Mouse (Mus musculus) ES-E14 (cell line): ENCODE measurements around the gene 4930404N11Rik. TPM values are rescaled to one million over a fixed set of nuclear protein-coding genes. Genes with fewer than 3 reads are reported as not detected.

Experiments
- DNase-seq: peaks from one replicate; pipeline ENCODE4 v3.0.0-alpha.2; 2013; ENCODE audit warnings: low read depth, low spot score
- H3K27ac ChIP-seq: 2 replicates; pipeline ENCODE4 v1.5.1; 2012; ENCODE audit warnings: low read depth, mild to moderate bottlenecking, low read length, moderate library complexity, mixed read lengths; ENCODE audit not compliant: poor library complexity, insufficient read depth, severe bottlenecking
- H3K36me3 ChIP-seq: 2 replicates; pipeline ENCODE4 v1.6.1; 2012; ENCODE audit warnings: mild to moderate bottlenecking, low read length, moderate library complexity, mixed read lengths; ENCODE audit not compliant: control insufficient read depth, poor library complexity, insufficient read depth, severe bottlenecking
- H3K4me1 ChIP-seq, 2 experiments: fragments of 150-350 bp in 1 of 2; sonication (generic) in 1 of 2; 2 replicates each; pipeline ENCODE4 v1.6.1; 2012; ENCODE audit warnings: low read length in 2 of 2, mild to moderate bottlenecking in 1 of 2, mixed read lengths in 1 of 2; ENCODE audit not compliant: control insufficient read depth in 2 of 2, insufficient read depth in 2 of 2, poor library complexity in 1 of 2
- H3K4me3 ChIP-seq, 2 experiments: fragments of 150-350 bp in 1 of 2; sonication (generic) in 1 of 2; 2 replicates each; pipeline ENCODE4 v1.5.1; 2012; ENCODE audit warnings: low read length in 2 of 2, low read depth in 1 of 2, mild to moderate bottlenecking in 1 of 2, mixed read lengths in 1 of 2; ENCODE audit not compliant: insufficient read depth in 1 of 2, poor library complexity in 1 of 2, severe bottlenecking in 1 of 2
- H3K9ac ChIP-seq: 2 replicates; pipeline ENCODE4 v1.6.1; 2012; ENCODE audit warnings: low read depth, mild to moderate bottlenecking, low read length, mixed read lengths; ENCODE audit not compliant: poor library complexity, insufficient read depth, severe bottlenecking
- H3K9me3 ChIP-seq: fragments of 150-350 bp; sonication (generic); 2 replicates; pipeline ENCODE4 v1.6.1; 2012; ENCODE audit warnings: low read depth, mild to moderate bottlenecking, low read length; ENCODE audit not compliant: control insufficient read depth, insufficient read depth
- CHD2 ChIP-seq: IDR thresholded peaks from 2 replicates; pipeline ENCODE4 v1.6.1; 2014; ENCODE audit warnings: mild to moderate bottlenecking, low read depth, low read length, inconsistent platforms
- HCFC1 ChIP-seq: IDR thresholded peaks from 2 replicates; pipeline ENCODE4 v1.6.1; 2012; ENCODE audit warnings: low read length, inconsistent platforms, borderline replicate concordance; ENCODE audit not compliant: insufficient read depth
- MAFK ChIP-seq: IDR thresholded peaks from 2 replicates; pipeline ENCODE4 v1.6.1; 2014; ENCODE audit warnings: mild to moderate bottlenecking, low read depth, low read length, inconsistent platforms; ENCODE audit not compliant: insufficient read depth
- ZC3H11A ChIP-seq: IDR thresholded peaks from 2 replicates; pipeline ENCODE4 v1.6.1; 2012; ENCODE audit warnings: low read depth, mild to moderate bottlenecking, inconsistent platforms, low read length, borderline replicate concordance
- ZNF384 ChIP-seq: IDR thresholded peaks from 2 replicates; pipeline ENCODE4 v1.6.1; 2012; ENCODE audit warnings: low read depth, low read length, inconsistent platforms
- in situ Hi-C, 2 experiments: fragments of 600-800 bp; cut with MboI; formaldehyde crosslinking; loops; one replicate each; pipeline ENCODE4 v1.15.1; 2025; ENCODE audit warnings: low sequenced_read_pairs in 2 of 2, inconsistent platforms in 1 of 2; ENCODE audit not compliant: unreplicated experiment in 2 of 2
- total RNA-seq: library from RNA; depleted of rRNA; stranded (reverse); fragments of 300-350 nt; gene quantifications from 2 replicates; pipeline ENCODE4 v1.2.3, GENCODE M21; 2012; rRNA removed

The 4930404N11Rik gene
- total RNA-seq, 1 experiment = 9.4 TPM

- no peak for DNase-seq
- H3K9me3 ChIP-seq = no peaks in the 10 kb centered on the region
- H3K4me3 ChIP-seq = no peak overlapping the region
- peaks cover 0 to 11% of the 10 kb centered on the region in 2 experiments; a peak in 2 of 4 replicates for H3K4me1 ChIP-seq
- H3K27ac ChIP-seq = no peak overlapping the region
- TF ChIP-seq HCFC1 (no peak), CHD2 (no peak), ZNF384 (no peak), ZC3H11A (no peak), MAFK (no peak)
- in situ Hi-C loops = no loop called here
- no peak overlapping the region for H3K9ac ChIP-seq
- peaks cover 46% of the 10 kb centered on the region for H3K36me3 ChIP-seq
These were observed 51.4 kb downstream of the 4930404N11Rik start for GRCm38 (mm10) chr10:81314201-81314600.

- peaks cover 0 to 12% of the 10 kb centered on the region in 2 experiments; a peak in 2 of 4 replicates for H3K4me1 ChIP-seq
- no peak for DNase-seq
- in situ Hi-C loops = no loop called here
- H3K9ac ChIP-seq = no peak overlapping the region
- peaks cover 50% of the 10 kb centered on the region for H3K36me3 ChIP-seq
- H3K9me3 ChIP-seq = no peaks in the 10 kb centered on the region
- H3K4me3 ChIP-seq = no peak overlapping the region
- no peak for TF ChIP-seq CHD2
- no peak overlapping the region for H3K27ac ChIP-seq
These were observed 52.0 kb downstream of the 4930404N11Rik start for GRCm38 (mm10) chr10:81313581-81313980.

Other genes starting within 250 kb of the 4930404N11Rik start
- gene Zbtb7a, start 230.6 kb downstream of the 4930404N11Rik start, total RNA-seq = 15.7 and 30.1 TPM in 2 replicates
- 37.8 and 50.7 TPM in 2 replicates for gene Pias4, start 197.9 kb downstream of the 4930404N11Rik start, total RNA-seq
- 2,093 and 2,486 TPM in 2 replicates for gene Eef2, start 189.2 kb downstream of the 4930404N11Rik start, total RNA-seq
- 65.1 and 66.4 TPM in 2 replicates for gene Dapk3, start 182.8 kb downstream of the 4930404N11Rik start, total RNA-seq
- gene 4930442H23Rik, start 182.0 kb downstream of the 4930404N11Rik start, total RNA-seq = 0.54 and 0.79 TPM in 2 replicates
- not detected in 2 replicates for gene Nmrk2, start 163.8 kb downstream of the 4930404N11Rik start, total RNA-seq
- 4.1 and 5.5 TPM in 2 replicates for gene Atcay, start 135.0 kb downstream of the 4930404N11Rik start, total RNA-seq
- gene Zfr2, start 132.7 kb downstream of the 4930404N11Rik start, total RNA-seq = 0.67 and 4.7 TPM in 2 replicates
- gene Matk, start 112.9 kb downstream of the 4930404N11Rik start, total RNA-seq = 0.85 and 5.0 TPM in 2 replicates
- 114 and 138 TPM in 2 replicates for gene Mrpl54, start 98.9 kb downstream of the 4930404N11Rik start, total RNA-seq
- 72.3 and 90.2 TPM in 2 replicates for gene Apba3, start 98.9 kb downstream of the 4930404N11Rik start, total RNA-seq
- 5.2 and 15.2 TPM in 2 replicates for gene Tjp3, start 74.2 kb downstream of the 4930404N11Rik start, total RNA-seq
- 27.3 and 34.6 TPM in 2 replicates for gene Pip5k1c, start 72.9 kb downstream of the 4930404N11Rik start, total RNA-seq
- gene Cactin, start 44.7 kb downstream of the 4930404N11Rik start, total RNA-seq = 53.1 and 54.9 TPM in 2 replicates
- gene Tbxa2r, start 37.1 kb downstream of the 4930404N11Rik start, total RNA-seq = 2.3 and 4.5 TPM in 2 replicates
- gene Gipc3, start 22.6 kb downstream of the 4930404N11Rik start, total RNA-seq = 0.09 and 0.16 TPM in 2 replicates
- 43.5 and 55.9 TPM in 2 replicates for gene Hmg20b, start 15.3 kb downstream of the 4930404N11Rik start, total RNA-seq
- gene Mfsd12, start 8.3 kb downstream of the 4930404N11Rik start, total RNA-seq = 28.7 and 46.1 TPM in 2 replicates
- gene Fzr1, start 12.7 kb upstream of the 4930404N11Rik start, total RNA-seq = 63.0 and 94.5 TPM in 2 replicates
- 168 and 183 TPM in 2 replicates for gene Dohh, start 18.6 kb upstream of the 4930404N11Rik start, total RNA-seq
- gene Gm48551, start 18.6 kb upstream of the 4930404N11Rik start, total RNA-seq = 1.1 and 1.8 TPM in 2 replicates
- 2.5 and 2.7 TPM in 2 replicates for gene Gm48552, start 23.2 kb upstream of the 4930404N11Rik start, total RNA-seq
- 1.7 TPM in 2 replicates for gene Smim24, start 27.2 kb upstream of the 4930404N11Rik start, total RNA-seq
- gene Nfic, start 89.8 kb upstream of the 4930404N11Rik start, total RNA-seq = 4.9 and 6.3 TPM in 2 replicates
- 5.0 and 8.2 TPM in 2 replicates for gene Celf5, start 116.9 kb upstream of the 4930404N11Rik start, total RNA-seq
- 254 and 393 TPM in 2 replicates for gene Ncln, start 130.6 kb upstream of the 4930404N11Rik start, total RNA-seq
- gene S1pr4, start 134.3 kb upstream of the 4930404N11Rik start, total RNA-seq = 0.94 and 1.9 TPM in 2 replicates
- gene Gna15, start 158.4 kb upstream of the 4930404N11Rik start, total RNA-seq = 11.8 and 16.6 TPM in 2 replicates
- gene Gna11, start 179.4 kb upstream of the 4930404N11Rik start, total RNA-seq = 52.1 and 53.4 TPM in 2 replicates
- 102 and 145 TPM in 2 replicates for gene Aes, start 193.7 kb upstream of the 4930404N11Rik start, total RNA-seq
- gene Tle2, start 208.7 kb upstream of the 4930404N11Rik start, total RNA-seq = 2.4 and 2.6 TPM in 2 replicates
- 17.7 and 22.0 TPM in 2 replicates for gene Tle6, start 235.3 kb upstream of the 4930404N11Rik start, total RNA-seq
- gene BC025920, start 240.5 kb upstream of the 4930404N11Rik start, total RNA-seq = 2.3 and 2.5 TPM in 2 replicates